Mouse (Mus musculus): ENCODE data around the gene Gm11983.

DNA sequence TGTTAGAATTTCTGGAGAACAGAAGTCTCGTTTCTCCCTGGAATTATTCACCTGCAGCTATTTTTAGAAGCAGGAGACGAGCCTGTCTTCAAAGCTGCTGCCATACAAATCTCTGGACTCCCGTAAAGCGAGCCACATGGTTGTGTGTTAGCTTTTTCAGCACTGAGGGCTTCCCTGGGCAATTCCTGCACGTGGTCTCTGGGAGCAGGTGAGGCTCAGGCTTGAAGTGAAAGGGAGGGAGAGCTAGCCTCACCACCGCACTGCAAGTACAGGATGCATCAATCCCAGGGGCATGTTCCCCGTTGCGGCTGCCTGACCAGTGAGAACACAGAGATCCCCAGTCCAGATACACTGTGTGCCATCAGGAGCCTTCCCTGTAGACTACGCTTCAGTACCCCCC, 5.5 kb downstream of the Gm11983 start:
- no peak for TF ChIP-seq CTCF (IDR thresholded peaks at IDR 0.05; ENCODE audit: extremely low read depth, insufficient read depth, low read length)
- no peak for TF ChIP-seq POLR2A (IDR thresholded peaks at IDR 0.05; ENCODE audit: extremely low read depth, insufficient read depth, low read length)
